Mouse (Mus musculus) gastrocnemius, adult 18-20 months (tissue): ENCODE measurements around the gene Snap25. TPM values are rescaled to one million over a fixed set of nuclear protein-coding genes. Genes with fewer than 3 reads are reported as not detected.

Experiments used
- DNase-seq: peaks from one replicate; pipeline ENCODE4 v3.0.0; 2021; ENCODE audit warnings: low spot score
- long read RNA-seq, 2 experiments: library from polyadenylated mRNA; stranded (forward); transcript quantifications; one replicate each; pipeline ENCODE4 v2.0.0; 2021
- total RNA-seq, 2 experiments: library from RNA; stranded (reverse); gene quantifications; 2 replicates each; pipeline ENCODE4 v1.2.3; 2021

Snap25 gene
- total RNA-seq: not detected
- long read RNA-seq, experiment 1: 0 reads
- long read RNA-seq, experiment 2: 0 reads

- DNase-seq: no peak
These were observed at the start of gene Snap25 for GRCm38 (mm10) chr2:136713299-136713758. Gene Snap25, plus strand, starts transcription at chr2:136713453.

GRCm38 (mm10) chr2:136666951-136667350 is 46.3 kb upstream of the Snap25 start:
- DNase-seq: no peak

GRCm38 (mm10) chr2:136669183-136669582 is 44.1 kb upstream of the Snap25 start:
- DNase-seq: peak; percentile 21

- peak; percentile 20 for DNase-seq
These were observed 43.6 kb upstream of the Snap25 start for GRCm38 (mm10) chr2:136669665-136670064.

- no peak for DNase-seq
These were observed 42.5 kb upstream of the Snap25 start for GRCm38 (mm10) chr2:136670539-136671271.

GRCm38 (mm10) chr2:136674077-136674757 is 39.0 kb upstream of the Snap25 start:
- DNase-seq: no peak

GRCm38 (mm10) chr2:136676196-136676595 is 37.1 kb upstream of the Snap25 start:
- DNase-seq: no peak

- no peak for DNase-seq
These were observed 36.3 kb upstream of the Snap25 start for GRCm38 (mm10) chr2:136676918-136677445.

- DNase-seq: peak; percentile 73
These were observed 34.7 kb upstream of the Snap25 start for GRCm38 (mm10) chr2:136678321-136679161.

- DNase-seq: peak; percentile 79
These were observed 33.7 kb upstream of the Snap25 start for GRCm38 (mm10) chr2:136679280-136680221.

GRCm38 (mm10) chr2:136682146-136682860 is 30.9 kb upstream of the Snap25 start:
- DNase-seq: no peak

GRCm38 (mm10) chr2:136686195-136686594 is 27.1 kb upstream of the Snap25 start:
- DNase-seq: no peak

GRCm38 (mm10) chr2:136687316-136687715 is 25.9 kb upstream of the Snap25 start:
- DNase-seq: no peak

- no peak for DNase-seq
These were observed 23.8 kb upstream of the Snap25 start for GRCm38 (mm10) chr2:136689476-136689875.

GRCm38 (mm10) chr2:136691681-136692080 is 21.6 kb upstream of the Snap25 start:
- DNase-seq: no peak

- DNase-seq: no peak
These were observed 13.6 kb upstream of the Snap25 start for GRCm38 (mm10) chr2:136699429-136700227.

GRCm38 (mm10) chr2:136703376-136703775 is 9.9 kb upstream of the Snap25 start:
- DNase-seq: no peak

GRCm38 (mm10) chr2:136711155-136711554 is 2.1 kb upstream of the Snap25 start:
- DNase-seq: no peak
